Mouse (Mus musculus): ENCODE data around the gene Ifi47. TPM values are rescaled to one million over a fixed set of nuclear protein-coding genes. Genes with fewer than 3 reads are reported as not detected.

Gene Ifi47
- total RNA-seq, 1 experiment: 0.22 TPM

DNA sequence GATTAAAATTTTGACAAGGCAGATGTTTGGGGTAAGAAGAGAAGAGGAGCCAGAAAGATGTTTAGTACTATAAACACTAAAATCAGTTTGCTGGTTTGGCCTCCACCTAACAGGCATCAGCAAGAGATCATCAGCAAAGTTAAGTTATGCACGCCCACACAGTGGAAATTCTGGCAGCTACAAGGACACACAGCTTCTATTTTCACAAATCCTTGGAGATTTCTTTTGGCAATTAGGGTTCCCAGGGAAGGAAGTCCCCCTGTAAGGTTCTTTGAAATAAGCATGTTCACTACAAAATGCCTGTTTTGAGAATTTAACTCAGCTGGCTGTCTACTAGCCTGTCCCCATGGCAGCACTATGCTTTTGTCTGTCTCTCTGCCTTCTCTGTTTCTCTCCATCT is 34.6 kb downstream of the Ifi47 start:
- in situ Hi-C loops (cut with MboI; ENCODE audit: low sequenced_read_pairs in 2 of 2, unreplicated experiment in 2 of 2): loop anchor here in 1 of 2 experiments (10.0 kb wide), 1 partner anchor 236 kb away; the partner anchor contains the start of gene Irgm1

GRCm38 (mm10) chr11:49112624-49113219 is 36.3 kb downstream of the Ifi47 start:
- Histone ChIP-seq H3K36me3 (ENCODE audit: control insufficient read depth, insufficient read depth, low read length, poor library complexity, severe bottlenecking) (no peaks in the 10 kb centered on the region), H3K27ac (ENCODE audit: insufficient read depth, low read depth, low read length, poor library complexity, severe bottlenecking) (no peak overlapping the region), H3K9me3 (ENCODE audit: control insufficient read depth, insufficient read depth, low read depth, low read length) (no peaks in the 10 kb centered on the region), H3K4me3 (ENCODE audit: insufficient read depth in 1 of 2, low read depth in 1 of 2, low read length in 2 of 2, poor library complexity in 1 of 2, severe bottlenecking in 1 of 2) (no peak overlapping the region), H3K9ac (ENCODE audit: insufficient read depth, low read depth, low read length, poor library complexity, severe bottlenecking) (no peak overlapping the region), H3K4me1 (ENCODE audit: control insufficient read depth in 2 of 2, insufficient read depth in 2 of 2, low read length in 2 of 2, poor library complexity in 1 of 2) (no peaks in the 10 kb centered on the region)
- TF ChIP-seq ZNF384 (IDR thresholded peaks at IDR 0.05; ENCODE audit: low read depth, low read length) (no peak), ZC3H11A (IDR thresholded peaks at IDR 0.05; ENCODE audit: borderline replicate concordance, low read depth, low read length) (no peak)
- no peak for DNase-seq (ENCODE audit: low read depth, low spot score)
- in situ Hi-C loops (cut with MboI; ENCODE audit: low sequenced_read_pairs in 2 of 2, unreplicated experiment in 2 of 2): loop anchor here in 1 of 2 experiments (10.0 kb wide), 1 partner anchor 238 kb away; the partner anchor contains the start of gene Irgm1

More for the DNA sequence above, 34.6 kb downstream of the Ifi47 start:
- H3K9ac ChIP-seq (ENCODE audit: insufficient read depth, low read depth, low read length, poor library complexity, severe bottlenecking): no peak overlapping the region
- H3K27ac ChIP-seq (ENCODE audit: insufficient read depth, low read depth, low read length, poor library complexity, severe bottlenecking): no peak overlapping the region
- TF ChIP-seq ZC3H11A (IDR thresholded peaks at IDR 0.05; ENCODE audit: borderline replicate concordance, low read depth, low read length) (no peak), HCFC1 (IDR thresholded peaks at IDR 0.05; ENCODE audit: borderline replicate concordance, insufficient read depth, low read length) (no peak), ZNF384 (IDR thresholded peaks at IDR 0.05; ENCODE audit: low read depth, low read length) (no peak)
- no peaks in the 10 kb centered on the region for H3K9me3 ChIP-seq (ENCODE audit: control insufficient read depth, insufficient read depth, low read depth, low read length)
- H3K4me1 ChIP-seq (ENCODE audit: control insufficient read depth in 2 of 2, insufficient read depth in 2 of 2, low read length in 2 of 2, poor library complexity in 1 of 2): no peaks in the 10 kb centered on the region
- no peak for DNase-seq (ENCODE audit: low read depth, low spot score)
- H3K4me3 ChIP-seq (ENCODE audit: insufficient read depth in 1 of 2, low read depth in 1 of 2, low read length in 2 of 2, poor library complexity in 1 of 2, severe bottlenecking in 1 of 2): no peak overlapping the region
- H3K36me3 ChIP-seq (ENCODE audit: control insufficient read depth, insufficient read depth, low read length, poor library complexity, severe bottlenecking): no peaks in the 10 kb centered on the region

DNA sequence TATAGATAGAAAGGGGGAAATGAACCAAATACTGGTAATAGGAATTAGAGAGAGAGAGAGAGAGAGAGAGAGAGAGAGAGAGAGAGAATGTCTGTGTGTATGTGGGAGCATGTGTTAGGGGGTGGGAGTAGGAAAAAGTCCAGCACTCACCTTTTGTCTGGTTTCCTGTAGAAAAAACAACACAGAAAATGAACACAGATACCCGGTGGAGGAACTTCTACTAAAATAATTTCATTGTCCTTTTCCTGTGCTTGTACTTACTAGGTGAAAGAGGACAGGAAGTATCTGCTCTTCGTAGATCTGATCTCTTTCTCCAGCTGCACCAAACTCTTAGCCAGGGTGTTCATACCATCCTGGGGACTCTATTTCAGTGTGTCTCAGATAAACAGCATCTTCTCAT is 37.8 kb downstream of the Ifi47 start:
- H3K4me1 ChIP-seq (ENCODE audit: control insufficient read depth in 2 of 2, insufficient read depth in 2 of 2, low read length in 2 of 2, poor library complexity in 1 of 2): no peaks in the 10 kb centered on the region
- H3K9me3 ChIP-seq (ENCODE audit: control insufficient read depth, insufficient read depth, low read depth, low read length): no peaks in the 10 kb centered on the region
- in situ Hi-C loops (cut with MboI; ENCODE audit: low sequenced_read_pairs in 2 of 2, unreplicated experiment in 2 of 2): loop anchor here in 1 of 2 experiments (10.0 kb wide), 1 partner anchor 239 kb away; the partner anchor contains the start of gene Irgm1
- no peak overlapping the region for H3K4me3 ChIP-seq (ENCODE audit: insufficient read depth in 1 of 2, low read depth in 1 of 2, low read length in 2 of 2, poor library complexity in 1 of 2, severe bottlenecking in 1 of 2)
- no peak overlapping the region for H3K9ac ChIP-seq (ENCODE audit: insufficient read depth, low read depth, low read length, poor library complexity, severe bottlenecking)
- no peak for DNase-seq (ENCODE audit: low read depth, low spot score)
- no peak for TF ChIP-seq HCFC1 (IDR thresholded peaks at IDR 0.05; ENCODE audit: borderline replicate concordance, insufficient read depth, low read length)
- TF ChIP-seq ZC3H11A (IDR thresholded peaks at IDR 0.05; ENCODE audit: borderline replicate concordance, low read depth, low read length): no peak
- no peak for TF ChIP-seq ZNF384 (IDR thresholded peaks at IDR 0.05; ENCODE audit: low read depth, low read length)
- no peak for TF ChIP-seq MAFK (IDR thresholded peaks at IDR 0.05; ENCODE audit: insufficient read depth, low read depth, low read length)
- TF ChIP-seq CHD2 (IDR thresholded peaks at IDR 0.05; ENCODE audit: low read depth, low read length): no peak
- no peaks in the 10 kb centered on the region for H3K36me3 ChIP-seq (ENCODE audit: control insufficient read depth, insufficient read depth, low read length, poor library complexity, severe bottlenecking)
- H3K27ac ChIP-seq (ENCODE audit: insufficient read depth, low read depth, low read length, poor library complexity, severe bottlenecking): no peak overlapping the region

GRCm38 (mm10) chr11:49114774-49115173 is 38.4 kb downstream of the Ifi47 start, which contains the start of gene Olfr1396:
Gene Olfr1396 (minus strand): TSS chr11:49114874.
- H3K4me1 ChIP-seq (ENCODE audit: control insufficient read depth in 2 of 2, insufficient read depth in 2 of 2, low read length in 2 of 2, poor library complexity in 1 of 2): no peaks in the 10 kb centered on the region
- TF ChIP-seq HCFC1 (IDR thresholded peaks at IDR 0.05; ENCODE audit: borderline replicate concordance, insufficient read depth, low read length) (no peak), MAFK (IDR thresholded peaks at IDR 0.05; ENCODE audit: insufficient read depth, low read depth, low read length) (no peak), ZC3H11A (IDR thresholded peaks at IDR 0.05; ENCODE audit: borderline replicate concordance, low read depth, low read length) (no peak), ZNF384 (IDR thresholded peaks at IDR 0.05; ENCODE audit: low read depth, low read length) (no peak), CHD2 (IDR thresholded peaks at IDR 0.05; ENCODE audit: low read depth, low read length) (no peak)
- no peaks in the 10 kb centered on the region for H3K9me3 ChIP-seq (ENCODE audit: control insufficient read depth, insufficient read depth, low read depth, low read length)
- in situ Hi-C loops (cut with MboI; ENCODE audit: low sequenced_read_pairs in 2 of 2, unreplicated experiment in 2 of 2): loop anchor here in 1 of 2 experiments (10.0 kb wide), 1 partner anchor 240 kb away; the partner anchor contains the start of gene Irgm1
- H3K27ac ChIP-seq (ENCODE audit: insufficient read depth, low read depth, low read length, poor library complexity, severe bottlenecking): no peak within 1 kb of the TSS
- no peak within 1 kb of the TSS for H3K4me3 ChIP-seq (ENCODE audit: insufficient read depth in 1 of 2, low read depth in 1 of 2, low read length in 2 of 2, poor library complexity in 1 of 2, severe bottlenecking in 1 of 2)
- no peak within 1 kb of the TSS for H3K9ac ChIP-seq (ENCODE audit: insufficient read depth, low read depth, low read length, poor library complexity, severe bottlenecking)
- DNase-seq (ENCODE audit: low read depth, low spot score): no peak
- no peaks in the 10 kb centered on the region for H3K36me3 ChIP-seq (ENCODE audit: control insufficient read depth, insufficient read depth, low read length, poor library complexity, severe bottlenecking)
